Mouse (Mus musculus): ENCODE measurements around the gene Hsd17b12. TPM values are rescaled to one million over a fixed set of nuclear protein-coding genes. Genes with fewer than 3 reads are reported as not detected.

Hsd17b12 gene
- polyA plus RNA-seq, 1 experiment from 2014 or later = 141 TPM

- no peak overlapping the region for H3K4me3 ChIP-seq (replicated peaks; ENCODE audit: low read length)
- ATAC-seq = no peak
Measured at GRCm38 (mm10) chr2:94051952-94052351, 105.8 kb downstream of the Hsd17b12 start.

GRCm38 (mm10) chr2:94050901-94051300, 106.9 kb downstream of the Hsd17b12 start:
- H3K4me2 ChIP-seq (ENCODE audit: low read length) = no peak overlapping the region
- H3K4me1 ChIP-seq (replicated peaks; ENCODE audit: control insufficient read depth, insufficient read depth, low read length) = peaks cover 12% of the 10 kb centered on the region
- H3K27me3 ChIP-seq (replicated peaks; ENCODE audit: control insufficient read depth, insufficient read depth, low read length) = no peaks in the 10 kb centered on the region
- ATAC-seq = no peak
- WGBS = 99% methylated on average over 3 of the region's 3 CpGs
- no peaks in the 10 kb centered on the region for H3K36me3 ChIP-seq (ENCODE audit: control insufficient read depth, insufficient read depth)
- H3K4me3 ChIP-seq (replicated peaks; ENCODE audit: low read length) = no peak overlapping the region
- no peak overlapping the region for H3K9ac ChIP-seq (replicated peaks; ENCODE audit: low read depth, low read length)
- H3K27ac ChIP-seq (ENCODE audit: low read length) = no peak overlapping the region
- no peaks in the 10 kb centered on the region for H3K9me3 ChIP-seq (ENCODE audit: control insufficient read depth, low read length)

More at GRCm38 (mm10) chr2:94051952-94052351, 105.8 kb downstream of the Hsd17b12 start:
- WGBS = 55% methylated on average over 5 of the region's 5 CpGs
- H3K9ac ChIP-seq (replicated peaks; ENCODE audit: low read depth, low read length) = no peak overlapping the region
- H3K4me1 ChIP-seq (replicated peaks; ENCODE audit: control insufficient read depth, insufficient read depth, low read length) = peaks cover 12% of the 10 kb centered on the region
- H3K27ac ChIP-seq (ENCODE audit: low read length) = no peak overlapping the region
- no peak overlapping the region for H3K4me2 ChIP-seq (ENCODE audit: low read length)
- H3K9me3 ChIP-seq (ENCODE audit: control insufficient read depth, low read length) = no peaks in the 10 kb centered on the region
- no peaks in the 10 kb centered on the region for H3K27me3 ChIP-seq (replicated peaks; ENCODE audit: control insufficient read depth, insufficient read depth, low read length)
- no peaks in the 10 kb centered on the region for H3K36me3 ChIP-seq (ENCODE audit: control insufficient read depth, insufficient read depth)

- Histone ChIP-seq H3K27me3 (replicated peaks; ENCODE audit: control insufficient read depth, insufficient read depth, low read length) (no peaks in the 10 kb centered on the region), H3K27ac (ENCODE audit: low read length) (peak overlapping the region; percentile 62), H3K9ac (replicated peaks; ENCODE audit: low read depth, low read length) (no peak overlapping the region), H3K4me3 (replicated peaks; ENCODE audit: low read length) (no peak overlapping the region), H3K9me3 (ENCODE audit: control insufficient read depth, low read length) (no peaks in the 10 kb centered on the region), H3K4me2 (ENCODE audit: low read length) (no peak overlapping the region), H3K4me1 (replicated peaks; ENCODE audit: control insufficient read depth, insufficient read depth, low read length) (peaks cover 24% of the 10 kb centered on the region), H3K36me3 (ENCODE audit: control insufficient read depth, insufficient read depth) (no peaks in the 10 kb centered on the region)
- WGBS = 66% methylated on average over 5 of the region's 5 CpGs
- peak; percentile 51; the same call in 1 of the 2 replicates for ATAC-seq
Measured at GRCm38 (mm10) chr2:94049471-94050176, 108.1 kb downstream of the Hsd17b12 start.

GRCm38 (mm10) chr2:94048733-94049470, 108.9 kb downstream of the Hsd17b12 start:
- Histone ChIP-seq H3K9me3 (ENCODE audit: control insufficient read depth, low read length) (no peaks in the 10 kb centered on the region), H3K36me3 (ENCODE audit: control insufficient read depth, insufficient read depth) (no peaks in the 10 kb centered on the region), H3K4me3 (replicated peaks; ENCODE audit: low read length) (no peak overlapping the region), H3K27ac (ENCODE audit: low read length) (peak overlapping the region; percentile 62), H3K4me1 (replicated peaks; ENCODE audit: control insufficient read depth, insufficient read depth, low read length) (peaks cover 28% of the 10 kb centered on the region), H3K27me3 (replicated peaks; ENCODE audit: control insufficient read depth, insufficient read depth, low read length) (no peaks in the 10 kb centered on the region), H3K4me2 (ENCODE audit: low read length) (no peak overlapping the region), H3K9ac (replicated peaks; ENCODE audit: low read depth, low read length) (no peak overlapping the region)
- ATAC-seq = no peak
- 59% methylated on average over 5 of the region's 5 CpGs for WGBS

GRCm38 (mm10) chr2:94048271-94048670, 109.5 kb downstream of the Hsd17b12 start:
- peak overlapping the region; percentile 62 for H3K27ac ChIP-seq (ENCODE audit: low read length)
- H3K4me2 ChIP-seq (ENCODE audit: low read length) = no peak overlapping the region
- H3K4me3 ChIP-seq (replicated peaks; ENCODE audit: low read length) = no peak overlapping the region
- no peaks in the 10 kb centered on the region for H3K36me3 ChIP-seq (ENCODE audit: control insufficient read depth, insufficient read depth)
- ATAC-seq = no peak
- H3K27me3 ChIP-seq (replicated peaks; ENCODE audit: control insufficient read depth, insufficient read depth, low read length) = no peaks in the 10 kb centered on the region
- H3K9me3 ChIP-seq (ENCODE audit: control insufficient read depth, low read length) = no peaks in the 10 kb centered on the region
- H3K9ac ChIP-seq (replicated peaks; ENCODE audit: low read depth, low read length) = no peak overlapping the region
- H3K4me1 ChIP-seq (replicated peaks; ENCODE audit: control insufficient read depth, insufficient read depth, low read length) = peaks cover 31% of the 10 kb centered on the region
- WGBS = 16% methylated on average over 1 of the region's 1 CpGs

- no peaks in the 10 kb centered on the region for H3K27me3 ChIP-seq (replicated peaks; ENCODE audit: control insufficient read depth, insufficient read depth, low read length)
- no peaks in the 10 kb centered on the region for H3K9me3 ChIP-seq (ENCODE audit: control insufficient read depth, low read length)
- H3K27ac ChIP-seq (ENCODE audit: low read length) = peak overlapping the region; percentile 3; the same call in 1 of the 2 replicates
- H3K9ac ChIP-seq (replicated peaks; ENCODE audit: low read depth, low read length) = no peak overlapping the region
- no peaks in the 10 kb centered on the region for H3K36me3 ChIP-seq (ENCODE audit: control insufficient read depth, insufficient read depth)
- no peak for ATAC-seq
- peaks cover 33% of the 10 kb centered on the region for H3K4me1 ChIP-seq (replicated peaks; ENCODE audit: control insufficient read depth, insufficient read depth, low read length)
- WGBS = 44% methylated on average over 6 of the region's 6 CpGs
- H3K4me2 ChIP-seq (ENCODE audit: low read length) = no peak overlapping the region
- H3K4me3 ChIP-seq (replicated peaks; ENCODE audit: low read length) = no peak overlapping the region
Measured at GRCm38 (mm10) chr2:94045411-94046090, 112.2 kb downstream of the Hsd17b12 start.

GRCm38 (mm10) chr2:94044174-94044573, 113.6 kb downstream of the Hsd17b12 start:
- no peak for ATAC-seq
- Histone ChIP-seq H3K27me3 (replicated peaks; ENCODE audit: control insufficient read depth, insufficient read depth, low read length) (no peaks in the 10 kb centered on the region), H3K27ac (ENCODE audit: low read length) (peak overlapping the region; percentile 62), H3K36me3 (ENCODE audit: control insufficient read depth, insufficient read depth) (no peaks in the 10 kb centered on the region), H3K4me1 (replicated peaks; ENCODE audit: control insufficient read depth, insufficient read depth, low read length) (peaks cover 32% of the 10 kb centered on the region), H3K9me3 (ENCODE audit: control insufficient read depth, low read length) (no peaks in the 10 kb centered on the region), H3K4me3 (replicated peaks; ENCODE audit: low read length) (no peak overlapping the region), H3K9ac (replicated peaks; ENCODE audit: low read depth, low read length) (no peak overlapping the region), H3K4me2 (ENCODE audit: low read length) (no peak overlapping the region)
- WGBS = 61% methylated on average over 2 of the region's 2 CpGs

- no peak overlapping the region for H3K9ac ChIP-seq (replicated peaks; ENCODE audit: low read depth, low read length)
- ATAC-seq = peak; percentile 88
- peak overlapping the region; percentile 31; the same call in 1 of the 2 replicates for H3K27ac ChIP-seq (ENCODE audit: low read length)
- no peak overlapping the region for H3K4me2 ChIP-seq (ENCODE audit: low read length)
- H3K4me3 ChIP-seq (replicated peaks; ENCODE audit: low read length) = no peak overlapping the region
- no peaks in the 10 kb centered on the region for H3K9me3 ChIP-seq (ENCODE audit: control insufficient read depth, low read length)
- H3K4me1 ChIP-seq (replicated peaks; ENCODE audit: control insufficient read depth, insufficient read depth, low read length) = peaks cover 27% of the 10 kb centered on the region
- 10% methylated on average over 5 of the region's 5 CpGs for WGBS
- no peaks in the 10 kb centered on the region for H3K36me3 ChIP-seq (ENCODE audit: control insufficient read depth, insufficient read depth)
- H3K27me3 ChIP-seq (replicated peaks; ENCODE audit: control insufficient read depth, insufficient read depth, low read length) = no peaks in the 10 kb centered on the region
Measured at GRCm38 (mm10) chr2:94043662-94044061, 114.1 kb downstream of the Hsd17b12 start.

GRCm38 (mm10) chr2:94042461-94042860, 115.3 kb downstream of the Hsd17b12 start:
- Histone ChIP-seq H3K27me3 (replicated peaks; ENCODE audit: control insufficient read depth, insufficient read depth, low read length) (no peaks in the 10 kb centered on the region), H3K36me3 (ENCODE audit: control insufficient read depth, insufficient read depth) (no peaks in the 10 kb centered on the region), H3K9me3 (ENCODE audit: control insufficient read depth, low read length) (no peaks in the 10 kb centered on the region), H3K4me2 (ENCODE audit: low read length) (no peak overlapping the region), H3K27ac (ENCODE audit: low read length) (no peak overlapping the region), H3K4me3 (replicated peaks; ENCODE audit: low read length) (no peak overlapping the region), H3K4me1 (replicated peaks; ENCODE audit: control insufficient read depth, insufficient read depth, low read length) (peaks cover 22% of the 10 kb centered on the region), H3K9ac (replicated peaks; ENCODE audit: low read depth, low read length) (no peak overlapping the region)
- 85% methylated on average over 3 of the region's 3 CpGs for WGBS
- no peak for ATAC-seq

All from forebrain, embryonic 16.5 days (tissue).